8 mouse cellular contexts compared by ENCODE assay signal in the genomic region with DNA sequence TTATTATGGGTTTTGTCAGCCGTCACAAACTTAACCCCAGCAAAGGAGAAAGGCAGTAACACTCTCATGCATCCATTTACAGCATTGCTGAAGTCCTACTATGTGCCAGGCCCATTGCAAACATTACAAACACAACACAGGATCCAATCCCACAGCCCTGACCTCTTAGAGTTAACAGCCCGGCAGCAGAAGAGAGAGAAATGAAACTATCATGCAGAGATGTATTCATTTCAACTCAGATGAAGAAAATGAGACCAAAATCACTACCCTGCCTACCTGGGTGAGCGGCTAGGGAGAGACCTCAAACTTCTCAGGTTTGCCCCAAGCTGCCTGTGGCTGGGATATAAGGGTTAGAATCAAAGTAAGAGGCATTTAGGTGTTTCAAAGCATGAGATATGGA. TPM values are rescaled to one million over a fixed set of nuclear protein-coding genes. Genes with fewer than 3 reads are reported as not detected.
DNase-seq lines count a peak whose midpoint lies in the region; ATAC-seq and TF ChIP-seq lines count a peak whose summit lies in the region.

No protein-coding gene starts in this region.

- no peaks in the 10 kb centered on the region for H3K27me3 ChIP-seq in forebrain, embryonic 11.5 days (ENCODE audit: control insufficient read depth, insufficient read depth, low read length)
- H3K27me3 ChIP-seq in forebrain, embryonic 16.5 days (replicated peaks; ENCODE audit: control insufficient read depth, insufficient read depth, low read length), result no peaks in the 10 kb centered on the region
- H3K27me3 ChIP-seq in lung, postnatal 0 days (replicated peaks; ENCODE audit: insufficient read depth, low read length), result no peaks in the 10 kb centered on the region
- no peaks in the 10 kb centered on the region for H3K27me3 ChIP-seq in forebrain, embryonic 15.5 days
- no peaks in the 10 kb centered on the region for H3K27me3 ChIP-seq in myocyte (ENCODE audit: control insufficient read depth, insufficient read depth, insufficient read length)

- 52% methylated on average over 3 of the region's 3 CpGs for WGBS in forebrain, embryonic 11.5 days
- 67% methylated on average over 3 of the region's 3 CpGs for WGBS in forebrain, embryonic 16.5 days
- WGBS in lung, postnatal 0 days, result 38% methylated on average over 3 of the region's 3 CpGs
- WGBS in lung, adult 2 months, result 49% methylated on average over 3 of the region's 3 CpGs
- WGBS in forebrain, embryonic 15.5 days, result 59% methylated on average over 3 of the region's 3 CpGs

- no peak for DNase-seq in forebrain, embryonic 11.5 days (ENCODE audit: low spot score)
- DNase-seq in lung, postnatal 0 days (ENCODE audit: low spot score), result no peak
- no peak for DNase-seq in lung, adult 2 months
- DNase-seq in left cerebral cortex, adult 11 months (ENCODE audit: low spot score), result no peak

- TF ChIP-seq CTCF in lung, postnatal 0 days (IDR thresholded peaks at IDR 0.05), result no peak
- TF ChIP-seq CTCF in lung, adult 2 months (IDR thresholded peaks at IDR 0.05; ENCODE audit: insufficient read depth, low read length), result no peak

- no peak overlapping the region; the same call in 1 of the 2 replicates for H3K9ac ChIP-seq in forebrain, embryonic 11.5 days (ENCODE audit: low read length)
- H3K9ac ChIP-seq in forebrain, embryonic 16.5 days (replicated peaks; ENCODE audit: low read depth, low read length), result no peak overlapping the region
- H3K9ac ChIP-seq in lung, postnatal 0 days (replicated peaks; ENCODE audit: low read depth), result no peak overlapping the region
- H3K9ac ChIP-seq in forebrain, embryonic 15.5 days (replicated peaks), result no peak overlapping the region

- H3K4me3 ChIP-seq in forebrain, embryonic 11.5 days (ENCODE audit: low read depth, low read length), result no peak overlapping the region
- no peak overlapping the region for H3K4me3 ChIP-seq in forebrain, embryonic 16.5 days (replicated peaks; ENCODE audit: low read length)
- no peak overlapping the region for H3K4me3 ChIP-seq in lung, postnatal 0 days (ENCODE audit: low read depth, low read length)
- no peak overlapping the region for H3K4me3 ChIP-seq in lung, adult 2 months (replicated peaks; ENCODE audit: extremely low read depth, low read depth, low read length)
- no peak overlapping the region for H3K4me3 ChIP-seq in forebrain, embryonic 15.5 days
- H3K4me3 ChIP-seq in myocyte, result no peak overlapping the region

- peaks cover 62% of the 10 kb centered on the region for H3K4me1 ChIP-seq in forebrain, embryonic 11.5 days (replicated peaks; ENCODE audit: control insufficient read depth, insufficient read depth, low read length)
- peaks cover 64% of the 10 kb centered on the region for H3K4me1 ChIP-seq in forebrain, embryonic 16.5 days (replicated peaks; ENCODE audit: control insufficient read depth, insufficient read depth, low read length)
- peaks cover 62% of the 10 kb centered on the region for H3K4me1 ChIP-seq in lung, postnatal 0 days (ENCODE audit: insufficient read depth, low read depth, low read length)
- H3K4me1 ChIP-seq in lung, adult 2 months (ENCODE audit: control insufficient read depth, insufficient read depth, low read length), result peaks cover 61% of the 10 kb centered on the region
- H3K4me1 ChIP-seq in forebrain, embryonic 15.5 days, result peaks cover 65% of the 10 kb centered on the region

- H3K27ac ChIP-seq in forebrain, embryonic 11.5 days (ENCODE audit: low read depth, low read length), result peak overlapping the region; percentile 37; the same call in 1 of the 2 replicates
- H3K27ac ChIP-seq in forebrain, embryonic 16.5 days (ENCODE audit: low read length), result no peak overlapping the region
- H3K27ac ChIP-seq in lung, postnatal 0 days (ENCODE audit: low read length), result peak overlapping the region; percentile 86
- peak overlapping the region; percentile 16; the same call in 1 of the 2 replicates for H3K27ac ChIP-seq in forebrain, embryonic 15.5 days (replicated peaks)

- H3K4me2 ChIP-seq in forebrain, embryonic 11.5 days (ENCODE audit: low read depth, low read length, severe bottlenecking), result no peak overlapping the region
- H3K4me2 ChIP-seq in forebrain, embryonic 16.5 days (ENCODE audit: low read length), result no peak overlapping the region
- H3K4me2 ChIP-seq in lung, postnatal 0 days (replicated peaks; ENCODE audit: low read depth, low read length), result no peak overlapping the region
- H3K4me2 ChIP-seq in forebrain, embryonic 15.5 days (replicated peaks), result no peak overlapping the region
- H3K4me2 ChIP-seq in myocyte (ENCODE audit: low read depth), result peak overlapping the region; percentile 31

- no peak overlapping the region for H3ac ChIP-seq in myocyte (ENCODE audit: control insufficient read depth, insufficient read length)

- no peak for TF ChIP-seq POLR2A in lung, adult 2 months (IDR thresholded peaks at IDR 0.05; ENCODE audit: borderline replicate concordance, extremely low read depth, low read depth, low read length)
- no peak for TF ChIP-seq POLR2A in myocyte (IDR thresholded peaks at IDR 0.05; ENCODE audit: insufficient read length, low read depth)

- ATAC-seq in forebrain, embryonic 11.5 days (replicated peaks; ENCODE audit: low FRiP score), result no peak
- no peak for ATAC-seq in forebrain, embryonic 16.5 days
- no peak for ATAC-seq in lung, postnatal 0 days
- no peak for ATAC-seq in forebrain, embryonic 15.5 days (replicated peaks)
- ATAC-seq in activated CD4-positive, CD25-positive, alpha-beta regulatory T cell, adult 4 months, result no peak

- no peaks in the 10 kb centered on the region for H3K9me3 ChIP-seq in forebrain, embryonic 11.5 days (ENCODE audit: control insufficient read depth, low read length)
- H3K9me3 ChIP-seq in forebrain, embryonic 16.5 days (ENCODE audit: control insufficient read depth, low read length), result no peaks in the 10 kb centered on the region
- H3K9me3 ChIP-seq in lung, postnatal 0 days (ENCODE audit: low read length), result no peaks in the 10 kb centered on the region
- H3K9me3 ChIP-seq in forebrain, embryonic 15.5 days, result no peaks in the 10 kb centered on the region

- H3K36me3 ChIP-seq in forebrain, embryonic 11.5 days (ENCODE audit: control insufficient read depth, insufficient read depth, low read length), result no peaks in the 10 kb centered on the region
- H3K36me3 ChIP-seq in forebrain, embryonic 16.5 days (ENCODE audit: control insufficient read depth, insufficient read depth), result no peaks in the 10 kb centered on the region
- no peaks in the 10 kb centered on the region for H3K36me3 ChIP-seq in lung, postnatal 0 days (ENCODE audit: insufficient read depth, low read length)
- no peaks in the 10 kb centered on the region for H3K36me3 ChIP-seq in forebrain, embryonic 15.5 days
- no peaks in the 10 kb centered on the region for H3K36me3 ChIP-seq in myocyte (ENCODE audit: control insufficient read depth, insufficient read depth)

- TF ChIP-seq EP300 in lung, postnatal 0 days (IDR thresholded peaks at IDR 0.05), result no peak

- H3K79me2 ChIP-seq in myocyte (ENCODE audit: control insufficient read depth, insufficient read depth), result no peaks in the 10 kb centered on the region

TF ChIP-seq in myocyte, 11 proteins besides CTCF, POLR2A, EP300 and RAD21 (continues in another document):
- no peak for TF ChIP-seq E2F4 (IDR thresholded peaks at IDR 0.05; ENCODE audit: insufficient read depth)
- TF ChIP-seq SRF (IDR thresholded peaks at IDR 0.05; ENCODE audit: control insufficient read depth, insufficient read length, low read depth), result no peak
- TF ChIP-seq POLR2AphosphoS2 (IDR thresholded peaks at IDR 0.05; ENCODE audit: insufficient read length, low read depth), result no peak
- no peak for TF ChIP-seq MYOG (IDR thresholded peaks at IDR 0.05; ENCODE audit: control insufficient read depth in 1 of 3, insufficient read depth in 1 of 3, insufficient read length in 2 of 3, low read depth in 2 of 3)
- no peak for TF ChIP-seq MYOD1 (IDR thresholded peaks at IDR 0.05; ENCODE audit: control insufficient read depth in 1 of 3, insufficient read length in 2 of 3, low read depth in 2 of 3)
- TF ChIP-seq TCF12 (IDR thresholded peaks at IDR 0.05; ENCODE audit: insufficient read depth, poor library complexity, severe bottlenecking), result no peak
- TF ChIP-seq TCF3 (IDR thresholded peaks at IDR 0.05; ENCODE audit: insufficient read length, low read depth), result no peak
- no peak for TF ChIP-seq USF1 (IDR thresholded peaks at IDR 0.05; ENCODE audit: low read depth)
- no peak for TF ChIP-seq REST (IDR thresholded peaks at IDR 0.05; ENCODE audit: insufficient read depth, insufficient read length)
- TF ChIP-seq CEBPB (IDR thresholded peaks at IDR 0.05; ENCODE audit: insufficient read depth, poor library complexity, severe bottlenecking), result no peak

RNA-seq across cellular contexts. Expression of a gene that starts 12.4 kb away (rescaled TPM):
- polyA plus RNA-seq in forebrain, embryonic 11.5 days (2014; fragmentation: Nextera tagmentation; extraction: Ambion mirVana), result 110 TPM in 2 replicates
- 56.0 and 66.4 TPM in 2 replicates for polyA plus RNA-seq in forebrain, embryonic 16.5 days (2015; fragmentation: Nextera tagmentation; extraction: Ambion mirVana)
- 177 and 184 TPM in 2 replicates for polyA plus RNA-seq in lung, postnatal 0 days (2015; fragmentation: Nextera tagmentation; extraction: Ambion mirVana)
- polyA plus RNA-seq in lung, adult 2 months (2012; rRNA removed), result 75.9 and 109 TPM in 2 replicates
- polyA plus RNA-seq in forebrain, embryonic 15.5 days (2015; fragmentation: Nextera tagmentation; extraction: Ambion mirVana), result 69.4 and 76.8 TPM in 2 replicates
- 13.8 TPM for polyA plus RNA-seq in myocyte (2012; fragmentation: generic; extraction: Trizol)
- 100 to 1,000 TPM; 174 to 181 TPM for polyA plus RNA-seq in activated CD4-positive, CD25-positive, alpha-beta regulatory T cell, adult 4 months (2017; shearing (Covaris generic))

RNA-seq across cellular contexts. Expression of a gene that starts 29.5 kb away (rescaled TPM):
- 2.2 and 3.6 TPM in 2 replicates for polyA plus RNA-seq in forebrain, embryonic 11.5 days (2014; fragmentation: Nextera tagmentation; extraction: Ambion mirVana)
- polyA plus RNA-seq in forebrain, embryonic 16.5 days (2015; fragmentation: Nextera tagmentation; extraction: Ambion mirVana), result 7.8 and 12.6 TPM in 2 replicates
- 9.7 and 10.0 TPM in 2 replicates for polyA plus RNA-seq in lung, postnatal 0 days (2015; fragmentation: Nextera tagmentation; extraction: Ambion mirVana)
- polyA plus RNA-seq in lung, adult 2 months (2012; rRNA removed), result 7.9 and 14.2 TPM in 2 replicates
- 4.2 and 6.4 TPM in 2 replicates for polyA plus RNA-seq in forebrain, embryonic 15.5 days (2015; fragmentation: Nextera tagmentation; extraction: Ambion mirVana)
- 0.23 TPM for polyA plus RNA-seq in myocyte (2012; fragmentation: generic; extraction: Trizol)
- not detected for polyA plus RNA-seq in activated CD4-positive, CD25-positive, alpha-beta regulatory T cell, adult 4 months (2017; shearing (Covaris generic))

RNA-seq across cellular contexts. Expression of a gene that starts 44.5 kb away (rescaled TPM):
- not detected in 2 replicates for polyA plus RNA-seq in forebrain, embryonic 11.5 days (2014; fragmentation: Nextera tagmentation; extraction: Ambion mirVana)
- 0.14 TPM in 1 of 2 replicates, not detected in the other for polyA plus RNA-seq in forebrain, embryonic 16.5 days (2015; fragmentation: Nextera tagmentation; extraction: Ambion mirVana)
- 0.29 TPM in 1 of 2 replicates, not detected in the other for polyA plus RNA-seq in lung, postnatal 0 days (2015; fragmentation: Nextera tagmentation; extraction: Ambion mirVana)
- polyA plus RNA-seq in lung, adult 2 months (2012; rRNA removed), result 14.1 TPM in 1 of 2 replicates, not detected in the other
- polyA plus RNA-seq in forebrain, embryonic 15.5 days (2015; fragmentation: Nextera tagmentation; extraction: Ambion mirVana), result 0.17 and 0.24 TPM in 2 replicates
- polyA plus RNA-seq in myocyte (2012; fragmentation: generic; extraction: Trizol), result 0.08 TPM
- polyA plus RNA-seq in activated CD4-positive, CD25-positive, alpha-beta regulatory T cell, adult 4 months (2017; shearing (Covaris generic)), result not detected
